Mouse (Mus musculus) megakaryocyte-erythroid progenitor cell, adult 5 weeks (primary cell): ENCODE results near the gene Ric1. TPM values are rescaled to one million over a fixed set of nuclear protein-coding genes. Genes with fewer than 3 reads are reported as not detected.

Experiments
- polyA plus RNA-seq: library from polyadenylated mRNA; stranded (reverse); fragments of >175 nt; gene quantifications from 2 replicates; pipeline ENCODE4 v1.2.3, GENCODE M21; 2012

The Ric1 gene
- 6.2 and 6.5 TPM in 2 replicates for polyA plus RNA-seq

DNA sequence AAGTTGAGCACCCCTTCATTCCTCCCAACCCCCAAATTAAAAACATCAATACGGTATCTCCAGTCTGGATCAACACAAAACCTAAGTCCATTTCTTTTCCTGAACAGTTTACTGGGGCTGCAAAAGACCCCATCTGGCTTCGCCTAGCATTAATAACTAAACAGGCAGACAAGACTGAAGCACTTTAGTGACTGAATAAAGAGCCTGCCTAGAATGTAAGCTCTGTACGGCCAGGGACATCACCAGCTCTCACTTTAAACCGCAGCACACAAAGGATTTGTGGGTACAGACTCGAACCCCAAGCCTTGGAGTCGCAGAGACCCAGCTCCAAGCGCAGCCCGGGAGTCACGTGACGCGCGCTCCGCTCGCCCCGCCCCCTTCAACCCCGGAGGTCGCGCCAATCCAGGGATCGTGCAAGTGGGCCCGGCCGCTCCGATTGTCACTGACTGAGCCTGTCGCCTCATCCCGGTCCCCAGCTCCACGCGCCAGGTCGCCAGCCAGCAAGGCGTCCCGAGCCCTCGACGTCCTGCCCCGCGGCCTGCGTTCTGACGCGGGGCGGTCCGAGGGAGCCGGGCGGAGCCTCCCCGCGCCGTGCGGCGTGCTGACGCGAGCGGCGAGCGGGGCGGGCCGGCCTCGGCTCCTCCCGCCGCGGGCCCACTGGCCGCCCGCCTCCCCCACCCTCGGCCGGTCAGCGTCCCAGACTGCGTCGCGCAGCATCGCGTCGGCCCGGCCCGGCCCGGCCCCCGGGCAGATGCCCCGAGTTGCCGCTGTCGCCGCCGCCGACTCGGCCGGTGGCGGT is at the start of gene Ric1:
TSS of gene Ric1 (plus strand) at position 646 of the 799 bp plus-strand sequence.

DNA sequence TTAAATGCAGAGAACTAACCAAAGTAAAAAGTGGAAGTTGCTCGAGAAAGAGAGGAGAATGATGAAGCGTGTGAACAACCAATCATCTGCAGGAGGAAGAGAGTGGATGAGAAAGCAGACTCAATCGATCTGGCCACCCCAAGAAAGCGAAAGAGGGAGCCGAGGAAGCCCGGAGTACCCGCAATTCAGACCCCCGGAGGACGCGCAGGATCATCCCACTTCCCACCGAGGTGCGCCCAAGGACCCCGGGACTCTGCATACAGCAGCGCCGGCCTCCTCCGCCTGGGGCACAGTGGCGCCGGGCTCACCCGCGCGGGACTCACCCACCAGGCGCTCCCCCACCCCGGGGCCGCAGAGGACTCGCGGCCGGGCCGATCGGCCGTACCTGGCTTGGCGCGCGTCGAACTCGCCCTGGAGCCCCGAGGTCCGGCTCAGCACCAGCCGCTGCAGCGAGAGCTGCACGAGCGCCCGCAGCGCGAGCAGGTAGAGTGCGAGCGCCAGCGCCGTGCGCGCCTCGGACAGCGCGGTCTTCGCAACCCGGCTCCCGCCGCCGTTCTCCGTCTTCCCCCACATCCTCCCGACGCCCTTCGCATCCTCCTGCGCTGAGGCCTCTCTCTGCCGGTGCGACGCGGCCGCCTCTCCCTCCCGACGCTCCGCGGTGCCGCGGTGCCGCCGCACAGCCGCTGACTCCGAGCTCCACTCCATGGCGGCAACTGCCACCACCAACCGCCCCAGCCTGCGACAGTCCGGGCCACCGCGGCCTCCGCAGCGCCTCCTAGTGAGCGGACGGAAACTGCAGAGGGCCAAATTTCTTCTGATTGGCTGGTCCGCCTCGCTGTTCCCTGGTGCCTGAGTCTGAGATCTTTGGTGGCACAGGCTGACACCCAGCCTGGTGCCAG is 125.8 kb downstream of the Ric1 start, which contains the start of gene Ermp1:
TSS of gene Ermp1 (minus strand) at position 765 of the 899 bp plus-strand sequence.

Other genes starting within 250 kb of the Ric1 start
- gene Insl6, start 196.9 kb upstream of the Ric1 start, polyA plus RNA-seq, result 0.83 and 0.95 TPM in 2 replicates
- gene Rln1, start 187.6 kb upstream of the Ric1 start, polyA plus RNA-seq, result 0.03 TPM in 1 of 2 replicates, not detected in the other
- gene Plgrkt, start 154.9 kb upstream of the Ric1 start, polyA plus RNA-seq, result 60.0 and 94.2 TPM in 2 replicates
- gene Cd274, start 154.8 kb upstream of the Ric1 start, polyA plus RNA-seq, result 1.1 and 1.2 TPM in 2 replicates
- gene Pdcd1lg2, start 111.4 kb upstream of the Ric1 start, polyA plus RNA-seq, result 0.09 TPM in 1 of 2 replicates, not detected in the other
- 17.4 and 20.9 TPM in 2 replicates for gene Ermp1, start 126.1 kb downstream of the Ric1 start, polyA plus RNA-seq
- gene Mlana, start 175.5 kb downstream of the Ric1 start, polyA plus RNA-seq, result not detected in 2 replicates